In genomic region chr1:192770130-192770494, GRCm38 (mm10) we compare ENCODE assay signal across 9 mouse cellular contexts. TPM values are rescaled to one million over a fixed set of nuclear protein-coding genes. Genes with fewer than 3 reads are reported as not detected.
DNase-seq lines count a peak whose midpoint lies in the region; ATAC-seq and TF ChIP-seq lines count a peak whose summit lies in the region.
"Had no signal": no experiment of that assay in that cellular context is flagged by ENCODE, and none has a peak within 500 bp of the region (broad histone marks: within the 10 kb centered on the region; RNA-seq: fewer than 3 reads in every experiment).

No protein-coding gene starts in this region.

- peak overlapping the region; percentile 96 for H3K9ac ChIP-seq in hindbrain, embryonic 13.5 days
- peak overlapping the region; percentile 90 for H3K9ac ChIP-seq in liver, embryonic 11.5 days (ENCODE audit: low read depth, low read length)
- H3K9ac ChIP-seq in neural tube, embryonic 14.5 days (replicated peaks; ENCODE audit: low read depth, low read length), result peak overlapping the region; percentile 86

- peak overlapping the region; percentile 82 for H3K4me3 ChIP-seq in E14TG2a.4 (replicated peaks; ENCODE audit: low read length)
- peak overlapping the region; percentile 71 for H3K4me3 ChIP-seq in hindbrain, embryonic 13.5 days
- peak overlapping the region; percentile 76 for H3K4me3 ChIP-seq in liver, embryonic 11.5 days (ENCODE audit: low read depth, low read length)
- peak overlapping the region; percentile 56 for H3K4me3 ChIP-seq in neural tube, embryonic 14.5 days (ENCODE audit: low read depth, low read length)

- H3K27ac ChIP-seq in hindbrain, embryonic 13.5 days, result peak overlapping the region; percentile 94
- peak overlapping the region; percentile 82 for H3K27ac ChIP-seq in liver, embryonic 11.5 days (ENCODE audit: low read depth, low read length)
- H3K27ac ChIP-seq in neural tube, embryonic 14.5 days (ENCODE audit: low read depth, low read length), result peak overlapping the region; percentile 91

- peaks cover 19% of the 10 kb centered on the region for H3K4me1 ChIP-seq in E14TG2a.4 (replicated peaks; ENCODE audit: low read depth, low read length)
- peaks cover 18% of the 10 kb centered on the region for H3K4me1 ChIP-seq in hindbrain, embryonic 13.5 days (replicated peaks)
- H3K4me1 ChIP-seq in liver, embryonic 11.5 days (replicated peaks; ENCODE audit: control insufficient read depth, insufficient read depth, low read length), result peaks cover 4% of the 10 kb centered on the region; the same call in 1 of the 2 replicates
- H3K4me1 ChIP-seq in neural tube, embryonic 14.5 days (ENCODE audit: control insufficient read depth, insufficient read depth, low read length), result peaks cover 7% of the 10 kb centered on the region; the same call in 1 of the 2 replicates

- H3K4me2 ChIP-seq in hindbrain, embryonic 13.5 days, result peak overlapping the region; percentile 89
- peak overlapping the region; percentile 99 for H3K4me2 ChIP-seq in liver, embryonic 11.5 days
- H3K4me2 ChIP-seq in neural tube, embryonic 14.5 days (ENCODE audit: low read depth, low read length), result peak overlapping the region; percentile 94

- TF ChIP-seq CTCF in E14TG2a.4 (conservative IDR thresholded peaks at IDR 0.05; ENCODE audit: low read length), result no peak

- ATAC-seq in frontal cortex, adult (ENCODE audit: low TSS enrichment), result peak; percentile 92
- ATAC-seq in common myeloid progenitor, adult 5-6 weeks (replicated peaks; ENCODE audit: low read depth, poor library complexity, severe bottlenecking), result peak; percentile 36
- ATAC-seq in hindbrain, embryonic 13.5 days (ENCODE audit: low FRiP score), result peak; percentile 86
- 0 out of 2 replicates have a peak, but pooled peaks have one; percentile 40 for ATAC-seq in liver, embryonic 11.5 days (replicated peaks; ENCODE audit: low FRiP score)
- peak; percentile 87 for ATAC-seq in neural tube, embryonic 14.5 days (ENCODE audit: low read depth)

- WGBS in hindbrain, embryonic 13.5 days, result 8% methylated on average over 10 of the region's 10 CpGs
- 38% methylated on average over 10 of the region's 10 CpGs for WGBS in liver, embryonic 11.5 days
- WGBS in neural tube, embryonic 14.5 days, result 9% methylated on average over 10 of the region's 10 CpGs

- DNase-seq in frontal cortex, postnatal 25 days (ENCODE audit: low spot score in 2 of 2), result no peak
- peak; percentile 50 for DNase-seq in liver, embryonic 11.5 days (ENCODE audit: low spot score)
- no peak for DNase-seq in spleen, postnatal 4 days (ENCODE audit: low spot score in 2 of 2)

- no peaks in the 10 kb centered on the region for H3K36me3 ChIP-seq in E14TG2a.4 (ENCODE audit: insufficient read depth, low read length)
- H3K36me3 ChIP-seq in hindbrain, embryonic 13.5 days, result no peaks in the 10 kb centered on the region
- no peaks in the 10 kb centered on the region for H3K36me3 ChIP-seq in liver, embryonic 11.5 days (ENCODE audit: control insufficient read depth, insufficient read depth, low read length)
- no peaks in the 10 kb centered on the region for H3K36me3 ChIP-seq in neural tube, embryonic 14.5 days (ENCODE audit: control insufficient read depth, insufficient read depth, low read length)

- H3K9me3 ChIP-seq in E14TG2a.4 (ENCODE audit: low read length), result no peaks in the 10 kb centered on the region
- H3K9me3 ChIP-seq in hindbrain, embryonic 13.5 days, result no peaks in the 10 kb centered on the region
- H3K9me3 ChIP-seq in liver, embryonic 11.5 days (ENCODE audit: control insufficient read depth, low read length), result no peaks in the 10 kb centered on the region
- H3K9me3 ChIP-seq in neural tube, embryonic 14.5 days (ENCODE audit: control insufficient read depth, low read length), result no peaks in the 10 kb centered on the region

- H3K27me3 ChIP-seq in E14TG2a.4 (ENCODE audit: insufficient read depth, low read length), result peaks cover 51% of the 10 kb centered on the region
- 0 out of 2 replicates have a peak, but pooled peaks cover 3% of the 10 kb centered on the region for H3K27me3 ChIP-seq in hindbrain, embryonic 13.5 days
- H3K27me3 ChIP-seq in liver, embryonic 11.5 days (replicated peaks; ENCODE audit: control insufficient read depth, insufficient read depth, low read length), result no peaks in the 10 kb centered on the region
- no peaks in the 10 kb centered on the region for H3K27me3 ChIP-seq in neural tube, embryonic 14.5 days (ENCODE audit: control insufficient read depth, insufficient read depth, low read length)
- H3K27me3 ChIP-seq: CH12.LX had no signal

RNA-seq across cellular contexts. Expression of gene Hhat, which starts 0.9 kb away (rescaled TPM):
- total RNA-seq in common myeloid progenitor, adult 5-6 weeks (2017), result 3.4 and 7.1 TPM in 2 replicates
- polyA plus RNA-seq in hindbrain, embryonic 13.5 days (2015; fragmentation: Nextera tagmentation; extraction: Ambion mirVana), result 3.6 and 4.6 TPM in 2 replicates
- 3.8 and 4.3 TPM in 2 replicates for polyA plus RNA-seq in liver, embryonic 11.5 days (2014; fragmentation: Nextera tagmentation; extraction: Ambion mirVana)
- 3.1 and 3.5 TPM in 2 replicates for polyA plus RNA-seq in neural tube, embryonic 14.5 days (2014; fragmentation: Nextera tagmentation; extraction: Ambion mirVana)

Comparison
In these comparisons a context has a peak if more than half of its experiments do, and no peak if none do; other contexts are left out.
1. ATAC-seq: peak in every context shown above with its lines; median percentile 92 in frontal cortex, adult; 87 in neural tube, embryonic 14.5 days; 86 in hindbrain, embryonic 13.5 days; 40 in liver, embryonic 11.5 days; 36 in common myeloid progenitor, adult 5-6 weeks.